Mouse (Mus musculus): ENCODE data around the gene Usp7.

- TF ChIP-seq CTCF (IDR thresholded peaks at IDR 0.05; ENCODE audit: low read depth) = no peak
- no peak for TF ChIP-seq EP300 (IDR thresholded peaks at IDR 0.05; ENCODE audit: low read depth)
These were observed 112.3 kb downstream of the Usp7 start for GRCm38 (mm10) chr16:8679780-8680179.

Data from liver, postnatal 0 days (tissue).